Mouse (Mus musculus) midbrain, postnatal 0 days (tissue): ENCODE data around the gene Pou1f1. TPM values are rescaled to one million over a fixed set of nuclear protein-coding genes. Genes with fewer than 3 reads are reported as not detected.

Experiments used
- ATAC-seq: fragments of 200-750 bp; cut with Nextera tagmentation; 2 replicates; pipeline ENCODE4 v1.8.0; 2017; ENCODE audit warnings: moderate number of reproducible peaks, mild to moderate bottlenecking, moderate TSS enrichment, moderate library complexity; ENCODE audit not compliant: low FRiP score
- DNase-seq: peaks from one replicate; pipeline ENCODE4 v3.0.0-alpha.2; 2015; ENCODE audit warnings: low spot score
- H3K27ac ChIP-seq: fragments of 300-500 bp; sonication (generic); 2 replicates; pipeline ENCODE4 v1.5.1; 2014; ENCODE audit warnings: low read depth, mild to moderate bottlenecking, low read length, mixed read lengths
- H3K27me3 ChIP-seq: fragments of 300-500 bp; sonication (generic); 2 replicates; pipeline ENCODE4 v1.6.1; 2014; ENCODE audit warnings: low read length, control low read depth, mixed read lengths; ENCODE audit not compliant: insufficient read depth
- H3K36me3 ChIP-seq: fragments of 300-500 bp; sonication (generic); 2 replicates; pipeline ENCODE4 v1.6.1; 2014; ENCODE audit warnings: low read length, control low read depth, mixed read lengths; ENCODE audit not compliant: insufficient read depth
- H3K4me1 ChIP-seq: fragments of 300-500 bp; sonication (generic); 2 replicates; pipeline ENCODE4 v1.6.1; 2014; ENCODE audit warnings: mild to moderate bottlenecking, control low read depth, antibody characterized with exemption, low read length, mixed read lengths; ENCODE audit not compliant: insufficient read depth
- H3K4me2 ChIP-seq: fragments of 300-500 bp; sonication (generic); 2 replicates; pipeline ENCODE4 v1.6.1; 2014; ENCODE audit warnings: low read depth, mild to moderate bottlenecking, low read length, mixed read lengths; ENCODE audit not compliant: poor library complexity, severe bottlenecking
- H3K4me3 ChIP-seq: fragments of 300-500 bp; sonication (generic); 2 replicates; pipeline ENCODE4 v1.5.1; 2014; ENCODE audit warnings: low read depth, mild to moderate bottlenecking, low read length, moderate library complexity
- H3K9ac ChIP-seq: fragments of 300-500 bp; sonication (generic); replicated peaks from 2 replicates; pipeline ENCODE4 v1.6.1; 2014; ENCODE audit warnings: mild to moderate bottlenecking, low read length, moderate library complexity, mixed read lengths; ENCODE audit not compliant: poor library complexity, severe bottlenecking
- H3K9me3 ChIP-seq: fragments of 300-500 bp; sonication (generic); 2 replicates; pipeline ENCODE4 v1.6.1; 2016; ENCODE audit warnings: low read length, control low read depth
- CTCF ChIP-seq: IDR thresholded peaks from 2 replicates; pipeline ENCODE4 v1.5.1; 2016; ENCODE audit warnings: antibody characterized with exemption, mild to moderate bottlenecking
- WGBS: fragments of 180-500 bp; shearing (Covaris S2); extraction: QIAGEN DNeasy Blood & Tissue Kit; methylation state at CpG from one replicate; pipeline ENCODE4 v1.1.7; 2014; 5-methylcytosine and 5-hydroxymethylcytosine counted together
- polyA plus RNA-seq: library from polyadenylated mRNA; unstranded; fragments of >200 nt; fragmentation: Nextera tagmentation; extraction: Ambion mirVana; gene quantifications from 2 replicates; pipeline ENCODE4 v1.2.1, GENCODE M21; 2015
- total RNA-seq: library from RNA; depleted of rRNA; stranded (reverse); fragments of >200 nt; gene quantifications from 2 replicates; pipeline ENCODE4 v1.2.3, GENCODE M21; 2014; rRNA removed

Gene Pou1f1
- total and polyA plus RNA-seq, 2 experiments from 2014 or later, result not detected

- no peak overlapping the region for H3K9ac ChIP-seq
- TF ChIP-seq CTCF, result no peak
- H3K9me3 ChIP-seq, result no peaks in the 10 kb centered on the region
- no peaks in the 10 kb centered on the region for H3K36me3 ChIP-seq
- ATAC-seq (no peak), DNase-seq (no peak)
- WGBS, result 77% methylated on average over 4 of the region's 4 CpGs
- H3K27ac ChIP-seq, result no peak overlapping the region
- no peaks in the 10 kb centered on the region for H3K27me3 ChIP-seq
- H3K4me3 ChIP-seq, result no peak overlapping the region
- H3K4me2 ChIP-seq, result no peak overlapping the region
- H3K4me1 ChIP-seq, result no peaks in the 10 kb centered on the region
Measured at GRCm38 (mm10) chr16:65568853-65569252, 48.5 kb downstream of the Pou1f1 start.

GRCm38 (mm10) chr16:65577298-65578029, 57.2 kb downstream of the Pou1f1 start:
- no peak overlapping the region for H3K4me3 ChIP-seq
- TF ChIP-seq CTCF, result no peak
- ATAC-seq (no peak), DNase-seq (no peak)
- 43% methylated on average over 6 of the region's 6 CpGs for WGBS
- no peak overlapping the region for H3K27ac ChIP-seq
- no peaks in the 10 kb centered on the region for H3K4me1 ChIP-seq
- H3K27me3 ChIP-seq, result no peaks in the 10 kb centered on the region
- no peak overlapping the region for H3K9ac ChIP-seq
- H3K4me2 ChIP-seq, result no peak overlapping the region
- H3K9me3 ChIP-seq, result no peaks in the 10 kb centered on the region
- no peaks in the 10 kb centered on the region for H3K36me3 ChIP-seq

Other genes starting within 250 kb of the Pou1f1 start
- gene Chmp2b, start 42.2 kb downstream of the Pou1f1 start, total RNA-seq, result 50.9 and 66.0 TPM in 2 replicates
- 164 and 168 TPM in 2 replicates for gene Chmp2b, start 42.2 kb downstream of the Pou1f1 start, polyA plus RNA-seq